Mouse (Mus musculus) megakaryocyte, embryonic 14.5 days (primary cell): ENCODE results near the gene Myo3a.

Experiments
- FLI1 ChIP-seq: IDR thresholded peaks from 2 replicates; pipeline ENCODE4 v1.6.1; 2012; ENCODE audit warnings: low read length, inconsistent platforms, mixed read lengths
- GATA1 ChIP-seq: IDR thresholded peaks from 3 replicates; pipeline ENCODE4 v1.6.1; 2012; ENCODE audit warnings: mixed read lengths, low read length, inconsistent platforms, borderline replicate concordance

DNA sequence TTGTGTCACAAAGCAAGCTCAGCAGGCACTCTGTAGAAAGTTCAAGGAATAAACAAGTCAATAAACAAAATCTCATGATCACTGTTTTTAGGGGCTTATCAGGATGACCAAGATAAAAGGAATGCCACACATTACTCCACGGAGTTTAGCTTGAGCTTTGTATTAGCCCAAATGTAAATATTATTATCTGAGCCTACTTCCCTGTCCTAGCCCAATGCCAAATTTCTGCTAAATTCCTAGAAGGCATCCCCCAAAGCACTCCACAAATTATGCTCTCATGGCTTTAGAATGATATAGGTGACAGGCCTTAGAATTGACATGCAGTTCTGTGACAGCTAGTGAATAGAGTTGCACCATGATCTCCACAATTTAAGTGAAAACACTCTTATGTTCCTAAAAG is 58.5 kb downstream of the Myo3a start:
- TF ChIP-seq FLI1 (no peak), GATA1 (no peak)
